Mouse (Mus musculus) adrenal gland, postnatal 4 days (tissue): ENCODE data around the gene Tspo. TPM values are rescaled to one million over a fixed set of nuclear protein-coding genes. Genes with fewer than 3 reads are reported as not detected.

Source experiments
- DNase-seq, 2 experiments: peaks; one replicate each; pipeline ENCODE4 v3.0.0; 2021 to 2022; ENCODE audit warnings: low spot score in 2 of 2, mixed read lengths in 2 of 2
- total RNA-seq, 2 experiments: library from RNA; stranded (reverse); gene quantifications; 2 replicates each; pipeline ENCODE4 v1.2.3; 2021

Tspo gene
- total RNA-seq, 2 experiments from 2014 or later = 168 to 169 TPM

DNA sequence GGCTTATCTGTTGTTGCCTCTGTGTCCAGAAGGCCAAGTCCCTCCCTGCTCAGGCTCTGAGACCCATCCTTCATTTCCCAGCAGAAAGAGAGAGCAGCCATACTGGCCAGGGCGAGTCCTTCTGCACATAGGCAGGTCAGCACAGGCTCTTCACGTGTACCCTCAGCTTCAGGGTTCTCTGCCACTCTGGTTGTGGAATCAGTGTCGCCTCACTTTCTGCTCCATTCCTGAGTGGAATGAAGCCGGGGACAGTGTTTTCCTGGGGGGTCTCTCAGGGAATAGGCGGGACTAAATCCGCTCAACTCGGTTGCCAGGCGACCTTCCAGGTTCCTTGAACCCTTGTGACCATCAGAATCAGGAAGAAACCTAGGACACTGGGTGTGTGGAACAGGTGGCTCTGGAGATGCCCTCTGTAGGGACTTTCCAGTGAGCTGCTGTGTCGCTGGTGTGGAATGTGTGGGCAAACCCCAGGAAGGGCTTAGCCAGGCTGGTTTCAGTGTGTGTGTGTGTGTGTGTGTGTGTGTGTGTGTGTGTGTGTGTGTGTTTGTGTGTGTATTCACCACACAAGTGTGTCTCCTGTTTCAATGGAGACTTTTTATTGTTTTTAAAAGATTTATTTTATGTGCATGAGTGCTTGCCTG is 21.6 kb upstream of the Tspo start:
- no peak for DNase-seq

- no peak for DNase-seq
These were observed 17.4 kb upstream of the Tspo start for GRCm38 (mm10) chr15:83546029-83546428.

- no peak for DNase-seq
These were observed 16.2 kb upstream of the Tspo start for GRCm38 (mm10) chr15:83547144-83547543.

DNA sequence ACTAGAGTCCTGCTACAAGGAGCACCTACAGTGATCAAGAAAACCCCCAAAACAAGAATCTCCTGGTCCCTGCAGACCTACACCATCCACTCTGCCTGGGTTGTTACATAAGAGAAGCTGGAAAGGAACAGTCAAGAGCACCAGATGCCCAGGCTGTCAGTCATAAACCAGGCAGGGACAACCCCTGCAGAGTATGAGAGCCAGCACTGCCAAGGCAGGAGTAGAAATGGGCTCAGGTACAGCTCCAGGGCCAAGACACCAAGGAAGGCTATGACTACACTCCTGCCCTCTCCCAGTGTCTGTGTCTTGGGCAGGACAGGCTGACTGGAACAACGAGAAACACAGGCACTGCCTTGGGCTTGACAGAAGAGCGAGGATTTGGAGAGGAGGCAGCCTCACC is 13.3 kb upstream of the Tspo start:
- no peak for DNase-seq

DNA sequence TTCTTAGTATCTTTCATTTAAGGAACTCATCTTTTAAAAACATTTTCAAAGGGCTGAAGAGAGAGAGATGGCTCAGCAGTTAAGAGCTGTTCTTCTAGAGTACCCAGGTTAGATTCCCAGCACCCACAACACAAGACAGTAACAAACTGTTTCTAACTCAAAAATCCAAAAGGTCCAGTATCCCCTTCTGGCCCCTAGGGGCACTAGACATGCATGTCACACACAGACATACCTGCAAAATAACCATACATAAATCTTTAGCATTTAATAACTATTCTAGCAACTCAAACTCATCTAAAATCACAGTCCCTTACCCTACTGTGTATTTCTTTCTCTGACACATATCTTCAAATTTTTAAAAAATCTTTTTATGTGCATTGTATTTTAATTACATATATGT is 9.6 kb upstream of the Tspo start:
- DNase-seq = no peak

GRCm38 (mm10) chr15:83555161-83555974 is 8.0 kb upstream of the Tspo start:
- DNase-seq = peak; percentile 62 to 73

- no peak for DNase-seq
These were observed 2.4 kb upstream of the Tspo start for GRCm38 (mm10) chr15:83560941-83561477.

DNA sequence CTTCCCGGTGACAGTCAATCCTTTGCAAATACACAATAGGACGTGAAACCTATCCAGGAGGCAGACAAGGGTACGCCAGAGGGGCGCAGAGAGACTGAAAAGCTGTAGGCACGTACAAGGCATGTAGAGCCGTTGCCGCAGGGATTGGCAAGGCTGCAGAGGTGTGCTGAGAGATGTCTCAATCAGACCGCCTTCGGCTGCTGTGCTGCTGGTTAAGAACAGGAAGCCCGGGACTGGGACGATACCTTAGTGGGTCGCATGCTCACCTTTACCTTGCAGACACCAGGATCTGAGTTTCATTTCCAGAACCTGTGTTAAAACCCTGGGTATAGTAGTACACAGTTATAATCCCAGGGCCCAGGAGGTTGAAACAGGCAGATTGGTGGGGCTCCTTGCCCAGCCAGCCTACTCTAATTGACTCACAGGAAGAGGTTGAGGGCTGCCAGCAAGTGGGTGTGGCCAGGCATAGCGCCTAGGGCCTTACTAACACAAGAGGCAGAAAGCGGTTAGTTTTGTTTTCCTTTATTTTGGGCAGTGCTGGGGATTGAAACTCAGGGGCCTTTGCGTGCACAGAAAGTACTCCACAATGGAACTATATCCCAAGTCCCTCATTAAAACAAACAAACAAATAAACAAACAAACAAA is 644 bp upstream of the Tspo start:
- peak; percentile 19 to 66 for DNase-seq

- DNase-seq = no peak
These were observed 662 bp downstream of the Tspo start for GRCm38 (mm10) chr15:83563857-83564651.

- DNase-seq = peak; percentile 23 to 55
These were observed 2.0 kb downstream of the Tspo start for GRCm38 (mm10) chr15:83565434-83565833.

- no peak for DNase-seq
These were observed 2.6 kb downstream of the Tspo start for GRCm38 (mm10) chr15:83566006-83566405.

DNA sequence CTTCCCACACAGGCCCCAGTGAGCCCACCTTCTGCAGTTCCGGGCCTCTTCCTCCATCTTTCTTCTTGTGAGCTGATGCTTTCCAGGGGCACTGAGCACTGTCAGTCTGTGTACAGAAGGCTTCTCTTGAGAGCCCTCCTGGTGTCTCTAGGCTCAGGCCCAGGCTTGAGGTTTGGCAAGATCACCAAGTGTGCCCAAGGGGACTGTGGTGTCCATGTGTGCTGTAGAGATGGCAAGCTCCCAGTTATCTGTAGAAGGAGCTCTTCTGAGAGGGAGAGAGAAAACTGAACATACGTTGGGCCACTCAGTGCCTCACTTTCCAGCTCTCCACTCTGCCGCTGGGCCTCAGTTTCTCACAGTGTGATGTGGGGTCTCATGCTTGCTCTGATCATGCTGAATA is 4.3 kb downstream of the Tspo start:
- no peak for DNase-seq

DNA sequence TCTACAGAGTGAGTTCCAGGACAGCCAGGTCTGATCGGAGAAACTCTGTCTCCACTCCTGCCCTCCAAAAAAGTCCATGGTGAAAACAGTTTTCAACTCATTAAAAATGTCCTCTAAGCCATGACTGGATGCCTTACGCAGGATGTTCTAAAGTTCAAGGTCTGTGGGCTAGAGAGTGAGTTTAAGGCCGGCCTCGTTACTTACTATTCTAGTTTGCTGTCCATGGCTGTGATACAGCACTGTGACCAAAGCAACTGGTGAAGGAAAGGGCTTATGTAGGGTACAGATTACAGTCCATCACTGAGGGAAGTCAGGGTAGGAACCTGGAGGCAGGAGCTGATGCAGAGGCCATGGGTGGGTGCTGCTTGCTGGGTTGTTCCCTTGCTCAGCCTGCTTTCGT is 5.2 kb downstream of the Tspo start:
- DNase-seq = no peak

DNA sequence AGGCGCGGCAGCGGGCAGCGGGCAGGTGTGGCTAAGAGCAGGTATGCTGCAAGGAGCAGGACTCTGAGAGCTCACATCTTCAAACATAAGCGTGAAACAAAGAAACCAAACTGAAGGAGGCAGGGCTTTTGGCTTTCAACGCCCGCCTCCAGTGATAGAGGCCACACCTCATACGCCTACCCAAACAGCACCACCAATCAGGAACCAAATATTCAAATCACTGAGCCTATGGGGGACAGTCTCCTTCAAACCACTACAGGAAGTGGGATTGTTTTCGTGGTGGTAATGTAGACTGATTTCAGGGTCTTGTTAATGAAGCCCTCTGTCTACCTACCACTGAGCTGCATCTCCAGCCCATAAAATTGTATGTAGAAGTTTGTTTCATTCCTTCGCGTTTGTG is 6.3 kb downstream of the Tspo start:
- no peak for DNase-seq

DNA sequence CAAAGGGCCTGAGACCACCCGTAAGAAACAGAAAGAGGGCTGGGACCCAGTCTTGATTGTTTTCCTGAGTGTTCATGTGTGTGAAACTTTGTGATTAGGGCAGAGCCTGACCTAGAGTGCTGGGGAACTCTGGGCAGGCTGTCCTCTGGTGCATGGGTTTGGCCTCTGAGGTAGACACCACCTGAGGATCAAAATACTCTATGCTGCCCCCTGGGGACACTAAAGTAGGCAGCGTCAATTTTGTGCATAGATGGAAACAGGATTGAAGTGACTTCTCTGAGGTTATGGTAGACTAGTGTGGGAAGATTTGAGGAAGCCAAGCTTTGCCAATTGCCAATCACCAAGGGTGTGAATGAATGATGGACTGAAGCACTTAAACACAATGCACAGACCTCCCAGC is 7.2 kb downstream of the Tspo start:
- DNase-seq = no peak

GRCm38 (mm10) chr15:83571636-83572035 is 8.2 kb downstream of the Tspo start:
- no peak for DNase-seq

DNA sequence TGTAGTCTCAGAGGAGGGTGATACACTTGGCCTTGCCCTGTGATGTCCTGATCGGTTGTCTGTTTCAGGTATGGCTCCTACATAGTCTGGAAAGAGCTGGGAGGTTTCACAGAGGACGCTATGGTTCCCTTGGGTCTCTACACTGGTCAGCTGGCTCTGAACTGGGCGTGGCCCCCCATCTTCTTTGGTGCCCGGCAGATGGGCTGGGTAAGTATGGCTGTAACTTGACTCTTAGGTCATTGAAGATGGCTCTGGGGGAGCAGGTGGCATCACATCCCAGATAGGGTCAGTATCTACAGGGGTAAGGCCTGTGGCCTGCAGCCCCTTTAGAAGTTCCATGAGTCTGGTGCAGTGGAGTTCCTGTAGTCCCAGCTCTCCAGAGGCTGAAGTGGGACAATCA is 8.7 kb downstream of the Tspo start:
- DNase-seq = no peak

DNA sequence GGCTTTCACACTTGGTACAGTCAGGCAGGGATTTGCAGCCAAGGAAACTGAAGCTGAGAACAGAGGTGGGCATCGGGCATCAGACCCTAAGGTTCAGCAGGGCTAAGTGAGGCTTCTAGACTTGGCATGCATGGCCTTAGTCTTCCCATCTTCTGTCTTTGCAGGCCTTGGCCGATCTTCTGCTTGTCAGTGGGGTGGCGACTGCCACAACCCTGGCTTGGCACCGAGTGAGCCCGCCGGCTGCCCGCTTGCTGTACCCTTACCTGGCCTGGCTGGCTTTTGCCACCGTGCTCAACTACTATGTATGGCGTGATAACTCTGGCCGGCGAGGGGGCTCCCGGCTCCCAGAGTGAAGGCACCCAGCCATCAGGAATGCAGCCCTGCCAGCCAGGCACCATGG is 10.2 kb downstream of the Tspo start:
- DNase-seq = no peak

GRCm38 (mm10) chr15:83574731-83575351 is 11.4 kb downstream of the Tspo start:
- no peak for DNase-seq

DNA sequence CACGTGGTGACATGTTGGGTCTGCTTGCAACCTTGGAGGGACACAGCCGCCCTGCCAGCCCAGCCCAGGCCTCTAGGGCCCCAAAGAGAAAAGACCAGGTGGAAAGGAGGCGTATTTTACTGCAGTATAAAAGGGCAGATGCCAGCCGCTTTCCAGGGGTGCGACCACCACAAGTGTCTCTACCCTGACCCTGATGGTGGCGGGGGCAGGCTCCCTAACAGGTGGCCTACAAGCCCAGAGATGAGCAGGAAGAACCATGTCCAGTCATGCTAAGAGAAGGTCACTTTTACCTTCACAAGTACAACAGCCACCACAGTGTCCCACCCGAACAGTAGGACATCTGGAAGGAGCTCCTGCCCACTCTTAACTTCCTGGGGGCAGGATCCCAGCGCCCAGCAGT is 12.2 kb downstream of the Tspo start:
- DNase-seq = no peak

GRCm38 (mm10) chr15:83576651-83577050 is 13.3 kb downstream of the Tspo start:
- no peak for DNase-seq
